Mouse (Mus musculus) erythroblast, embryonic 14.5 days (primary cell): ENCODE data around the gene Mpnd. TPM values are rescaled to one million over a fixed set of nuclear protein-coding genes. Genes with fewer than 3 reads are reported as not detected.

Experiments used
- H3K27me3 ChIP-seq: 2 replicates; pipeline ENCODE4 v1.6.1; 2012; ENCODE audit warnings: inconsistent platforms; ENCODE audit not compliant: control insufficient read depth
- H3K36me3 ChIP-seq: 2 replicates; pipeline ENCODE4 v1.6.1; 2012; ENCODE audit warnings: mild to moderate bottlenecking, inconsistent platforms; ENCODE audit not compliant: control insufficient read depth
- H3K4me1 ChIP-seq: 2 replicates; pipeline ENCODE4 v1.6.1; 2012; ENCODE audit warnings: inconsistent platforms; ENCODE audit not compliant: control insufficient read depth
- H3K4me3 ChIP-seq: replicated peaks from 2 replicates; pipeline ENCODE3; 2012; ENCODE audit warnings: moderate library complexity, mild to moderate bottlenecking, inconsistent platforms
- H3K9me3 ChIP-seq: 2 replicates; pipeline ENCODE4 v1.6.1; 2012; ENCODE audit warnings: low read length, inconsistent platforms, mixed read lengths; ENCODE audit not compliant: control insufficient read depth
- GATA1 ChIP-seq: IDR thresholded peaks from 2 replicates; pipeline ENCODE4 v1.6.1; 2012; ENCODE audit warnings: low read length, inconsistent platforms, mixed read lengths
- TAL1 ChIP-seq: IDR thresholded peaks from 3 replicates; pipeline ENCODE4 v1.6.1; 2012; ENCODE audit warnings: low read length, inconsistent platforms, mixed read lengths
- polyA plus RNA-seq: library from polyadenylated mRNA; stranded (reverse); fragments of >175 nt; gene quantifications from 2 replicates; pipeline ENCODE4 v1.2.3, GENCODE M21; 2012

Mpnd gene
- polyA plus RNA-seq = 0.76 and 1.1 TPM in 2 replicates

DNA sequence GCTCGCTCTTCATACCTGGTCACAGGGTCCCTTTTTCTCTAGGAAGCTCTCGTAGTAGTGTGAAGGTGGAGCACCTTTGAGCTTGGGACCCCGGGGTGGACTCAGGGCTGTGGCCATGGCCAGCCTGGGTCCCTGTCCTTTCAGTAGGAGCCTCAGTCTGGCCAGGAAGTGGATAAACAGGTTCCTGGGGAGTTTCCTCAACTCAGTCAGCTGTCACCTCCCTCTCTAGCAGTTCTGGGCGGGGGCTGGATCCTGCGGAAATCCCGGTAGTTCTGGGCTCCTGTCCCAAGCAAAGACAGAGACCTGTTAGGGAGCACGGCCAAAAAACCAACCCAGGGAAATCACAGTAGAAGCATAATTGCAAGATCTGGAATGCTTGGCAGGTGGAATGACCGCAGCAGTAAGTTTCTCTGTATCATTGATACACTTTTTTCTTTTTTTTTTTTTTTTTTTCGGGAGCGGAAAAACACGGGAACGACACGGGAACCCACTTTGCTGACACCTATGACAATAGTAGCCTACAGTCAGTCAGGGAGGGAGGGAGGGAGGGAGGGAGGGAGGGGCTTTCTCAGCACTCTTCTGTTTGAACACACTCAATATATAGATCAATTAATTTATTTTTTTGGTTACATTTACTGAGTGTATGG lies at the start of gene Mpnd, which contains the start of gene Stap2:
TSS of gene Mpnd (plus strand) at position 297 of the 647 bp plus-strand sequence.
TSS of gene Stap2 (minus strand) at position 170 of the 647 bp plus-strand sequence.
- Histone ChIP-seq H3K4me3 (peak within 1 kb of the TSS; percentile 4), H3K27me3 (peaks cover 12% of the 10 kb centered on the region), H3K36me3 (no peaks in the 10 kb centered on the region), H3K4me1 (peaks cover 33% of the 10 kb centered on the region), H3K9me3 (no peaks in the 10 kb centered on the region)
- TF ChIP-seq GATA1 = no peak
- TF ChIP-seq TAL1 = no peak

DNA sequence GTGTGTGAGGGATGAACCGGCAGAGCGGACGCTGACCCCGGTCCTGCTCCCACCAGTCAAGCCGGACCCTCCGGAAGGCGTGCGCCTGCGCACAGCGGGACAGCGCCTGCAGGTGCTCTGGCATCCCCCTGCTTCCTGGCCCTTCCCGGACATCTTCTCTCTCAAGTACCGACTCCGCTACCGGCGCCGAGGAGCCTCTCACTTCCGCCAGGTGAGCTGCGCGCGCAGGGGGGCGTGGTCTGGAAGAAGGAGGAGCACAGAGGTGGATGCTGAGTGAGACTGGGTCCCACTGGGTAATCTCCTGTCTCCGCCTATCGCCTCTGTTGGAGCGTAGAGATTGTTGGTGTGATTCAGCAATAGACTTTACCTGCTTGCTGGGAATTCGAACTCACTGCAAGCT lies 49.4 kb upstream of the Mpnd start:
- peaks cover 46% of the 10 kb centered on the region for H3K4me1 ChIP-seq
- H3K4me3 ChIP-seq = peak overlapping the region; percentile 68
- TF ChIP-seq TAL1 = no peak
- no peak for TF ChIP-seq GATA1

GRCm38 (mm10) chr17:55956591-55956990 lies 48.9 kb upstream of the Mpnd start:
- Histone ChIP-seq H3K4me1 (peaks cover 46% of the 10 kb centered on the region), H3K27me3 (peaks cover 21% of the 10 kb centered on the region), H3K36me3 (peaks cover 16% of the 10 kb centered on the region), H3K4me3 (peak overlapping the region; percentile 68), H3K9me3 (no peaks in the 10 kb centered on the region)
- TF ChIP-seq TAL1 (no peak), GATA1 (no peak)

More for the DNA sequence above, 49.4 kb upstream of the Mpnd start:
- peaks cover 21% of the 10 kb centered on the region for H3K27me3 ChIP-seq
- H3K36me3 ChIP-seq = peaks cover 12% of the 10 kb centered on the region
- no peaks in the 10 kb centered on the region for H3K9me3 ChIP-seq

DNA sequence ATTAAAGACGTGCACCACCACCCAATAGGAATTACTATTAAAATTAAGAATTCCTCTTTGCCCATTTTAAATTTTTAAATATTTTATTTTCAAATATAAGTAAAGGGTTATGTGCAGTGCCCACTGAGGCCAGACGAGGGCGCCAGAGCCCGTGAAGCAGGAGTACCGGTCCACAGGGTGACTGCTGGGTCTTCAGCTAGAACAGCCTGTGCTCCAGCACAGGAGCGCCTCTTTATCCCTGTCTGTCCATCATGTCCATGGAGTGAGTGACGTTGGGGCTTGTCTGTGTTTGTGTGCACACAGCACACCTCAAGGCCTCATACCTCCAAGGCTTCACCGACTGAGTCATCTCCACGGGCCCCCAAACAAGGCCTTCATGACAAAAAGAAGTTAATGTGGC lies 48.3 kb upstream of the Mpnd start:
- Histone ChIP-seq H3K27me3 (peaks cover 21% of the 10 kb centered on the region), H3K36me3 (peaks cover 22% of the 10 kb centered on the region), H3K9me3 (no peaks in the 10 kb centered on the region), H3K4me3 (no peak overlapping the region), H3K4me1 (peaks cover 46% of the 10 kb centered on the region)
- no peak for TF ChIP-seq GATA1
- no peak for TF ChIP-seq TAL1

DNA sequence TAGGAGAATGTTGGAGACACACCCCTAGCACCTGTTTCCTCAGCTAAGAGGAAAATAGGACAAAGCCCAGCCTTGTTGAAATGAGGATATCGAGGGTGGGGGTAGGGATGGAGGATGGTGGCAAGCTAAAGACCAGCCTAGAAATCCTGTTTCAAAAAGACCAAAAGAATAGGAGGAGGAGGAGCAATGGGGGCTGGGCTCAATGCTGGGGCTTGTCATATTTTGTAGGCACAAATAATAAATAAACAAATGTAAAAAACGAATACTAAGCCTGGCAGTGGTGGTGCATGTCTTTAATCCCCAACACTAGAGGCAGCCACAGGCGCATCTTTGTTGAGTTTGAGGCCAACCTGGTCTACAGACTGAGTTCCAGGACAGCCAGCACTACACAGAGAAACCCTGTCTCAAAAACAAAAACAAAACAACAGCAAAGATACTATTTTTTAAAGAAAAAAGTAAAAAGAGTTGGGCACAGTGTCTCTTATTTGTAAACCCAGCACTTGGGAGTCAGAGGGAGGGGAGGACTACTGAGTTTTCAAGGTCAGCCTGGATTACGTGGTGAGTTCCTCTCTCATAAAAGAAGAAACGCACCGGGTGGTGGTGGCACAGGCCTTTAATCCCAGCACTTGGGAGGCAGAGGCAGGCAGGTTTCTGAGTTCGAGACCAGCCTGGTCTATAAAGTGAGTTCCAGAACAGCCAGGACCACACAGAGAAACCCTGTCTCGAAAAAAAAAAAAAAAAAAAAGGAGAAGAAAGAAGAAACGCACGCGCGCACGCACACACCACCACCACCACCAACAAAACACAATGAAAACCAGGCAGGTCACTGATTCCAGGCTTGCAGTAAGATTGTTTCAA lies 47.6 kb upstream of the Mpnd start:
- Histone ChIP-seq H3K4me3 (peak overlapping the region; percentile 66), H3K27me3 (peaks cover 15% of the 10 kb centered on the region), H3K4me1 (peaks cover 46% of the 10 kb centered on the region), H3K9me3 (no peaks in the 10 kb centered on the region), H3K36me3 (peaks cover 27% of the 10 kb centered on the region)
- TF ChIP-seq GATA1 = no peak
- TF ChIP-seq TAL1 = no peak

DNA sequence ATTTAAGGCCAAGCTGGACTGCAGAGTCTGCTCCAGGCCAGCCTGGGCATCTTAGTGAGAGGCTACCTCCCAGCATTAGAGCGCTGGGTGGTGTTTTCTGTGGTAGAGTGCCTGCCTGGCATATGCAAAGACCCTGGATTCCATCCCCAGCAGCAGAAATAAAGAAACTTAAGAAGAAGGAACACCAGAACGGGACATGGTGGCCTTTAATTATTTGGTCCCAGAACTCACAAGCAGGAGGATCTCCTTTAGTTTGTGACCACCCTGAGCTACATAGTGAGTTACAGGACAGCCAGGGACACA lies 47.0 kb upstream of the Mpnd start:
- Histone ChIP-seq H3K27me3 (peaks cover 15% of the 10 kb centered on the region), H3K4me3 (peak overlapping the region; percentile 66), H3K4me1 (peaks cover 46% of the 10 kb centered on the region), H3K9me3 (no peaks in the 10 kb centered on the region), H3K36me3 (peaks cover 32% of the 10 kb centered on the region)
- TF ChIP-seq GATA1 (no peak), TAL1 (no peak)

DNA sequence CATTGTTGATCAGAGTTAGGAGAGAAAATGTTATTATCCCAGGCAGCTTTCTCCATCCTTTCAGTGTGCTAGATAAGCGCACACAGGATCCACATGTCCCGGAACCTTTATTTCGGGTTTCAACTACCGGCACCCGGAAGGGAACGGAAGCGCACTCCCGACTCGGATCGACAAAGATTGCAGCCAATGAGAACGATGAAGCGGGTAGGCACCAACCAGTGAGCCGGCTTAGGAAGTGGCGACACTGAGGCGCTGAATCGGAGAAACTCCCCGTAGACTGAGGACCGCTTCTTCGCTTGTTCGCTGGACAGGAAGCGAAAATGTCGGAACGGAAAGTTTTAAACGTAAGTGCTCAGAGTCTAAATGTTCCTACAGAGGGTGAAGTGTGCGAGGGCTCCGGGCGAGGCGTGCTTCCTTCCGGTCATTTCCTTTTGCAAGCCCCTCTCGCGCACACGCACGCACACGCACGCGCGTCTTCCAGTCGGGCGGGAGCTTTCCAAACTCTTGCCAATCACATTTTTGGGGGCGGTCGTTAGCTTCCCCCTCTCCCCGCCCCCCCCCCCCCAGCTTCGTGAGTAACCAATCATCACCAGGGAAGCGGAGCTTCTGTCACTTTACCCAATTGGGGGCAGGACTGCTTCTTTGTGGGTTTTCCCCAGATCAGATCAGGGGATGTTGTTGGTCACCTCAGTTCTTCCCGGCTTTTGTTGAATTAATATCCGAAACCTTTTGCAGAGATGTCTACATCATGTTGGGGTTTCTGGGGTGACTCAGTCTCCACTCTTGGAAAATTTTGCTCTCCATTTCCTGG lies 46.4 kb upstream of the Mpnd start, which contains the start of gene Yju2:
TSS of gene Yju2 (plus strand) at position 182 of the 811 bp plus-strand sequence.
- Histone ChIP-seq H3K4me1 (peaks cover 46% of the 10 kb centered on the region), H3K27me3 (peaks cover 13% of the 10 kb centered on the region), H3K4me3 (peak within 1 kb of the TSS; percentile 66), H3K9me3 (no peaks in the 10 kb centered on the region), H3K36me3 (peaks cover 38% of the 10 kb centered on the region)
- TF ChIP-seq TAL1 (no peak), GATA1 (no peak)

GRCm38 (mm10) chr17:55959946-55960740 lies 45.4 kb upstream of the Mpnd start:
- peak overlapping the region; percentile 66 for H3K4me3 ChIP-seq
- no peak for TF ChIP-seq TAL1
- no peak for TF ChIP-seq GATA1
- H3K36me3 ChIP-seq = peaks cover 48% of the 10 kb centered on the region
- no peaks in the 10 kb centered on the region for H3K9me3 ChIP-seq
- peaks cover 4% of the 10 kb centered on the region for H3K27me3 ChIP-seq
- H3K4me1 ChIP-seq = peaks cover 46% of the 10 kb centered on the region
